Mouse (Mus musculus) liver, adult 2 months (tissue): ENCODE measurements at regions not wholly inside any gene's neighbourhood (a gene's known extent, or its start where the extent isn't known, plus 50 kb on each side); places are given as distances from the start of the nearest gene placed in this dataset.

Source experiments
- DNase-seq: peaks from one replicate; pipeline ENCODE4 v3.0.0-alpha.2; 2011; ENCODE audit warnings: low read depth, low spot score; ENCODE audit errors: extremely low read depth
- H3K27ac ChIP-seq: fragments of 200-500 bp; replicated peaks from 2 replicates; pipeline ENCODE4 v1.5.1; 2012; ENCODE audit warnings: low read depth, mild to moderate bottlenecking, control low read depth, inconsistent platforms, low read length; ENCODE audit not compliant: insufficient read depth
- H3K27me3 ChIP-seq: fragments of 200-500 bp; 2 replicates; pipeline ENCODE4 v1.6.1; 2012; ENCODE audit warnings: mild to moderate bottlenecking, moderate library complexity, low read length, inconsistent platforms; ENCODE audit not compliant: control insufficient read depth, insufficient read depth
- H3K36me3 ChIP-seq: fragments of 200-500 bp; 2 replicates; pipeline ENCODE4 v1.6.1; 2012; ENCODE audit warnings: low read length, inconsistent platforms; ENCODE audit not compliant: control insufficient read depth, insufficient read depth
- H3K4me1 ChIP-seq: fragments of 200-500 bp; 2 replicates; pipeline ENCODE4 v1.6.1; 2011; ENCODE audit warnings: low read length; ENCODE audit not compliant: control insufficient read depth, insufficient read depth
- H3K4me3 ChIP-seq: fragments of 200-500 bp; 2 replicates; pipeline ENCODE4 v1.5.1; 2011; ENCODE audit warnings: low read depth, mild to moderate bottlenecking, control low read depth, low read length, moderate library complexity; ENCODE audit not compliant: insufficient read depth
- H3K79me2 ChIP-seq: fragments of 200-500 bp; 2 replicates; pipeline ENCODE4 v1.6.1; 2012; ENCODE audit warnings: inconsistent platforms, mild to moderate bottlenecking, low read length, moderate library complexity; ENCODE audit not compliant: control insufficient read depth, insufficient read depth
- H3K9ac ChIP-seq: fragments of 200-500 bp; 2 replicates; pipeline ENCODE4 v1.6.1; 2012; ENCODE audit warnings: low read depth, mild to moderate bottlenecking, control low read depth, inconsistent platforms, low read length
- CTCF ChIP-seq: fragments of 200-500 bp; IDR thresholded peaks from 2 replicates; pipeline ENCODE4 v1.5.1; 2011; ENCODE audit warnings: low read depth, low read length, control low read depth
- POLR2A ChIP-seq: fragments of 200-500 bp; IDR thresholded peaks from 2 replicates; pipeline ENCODE4 v1.6.1; 2011; ENCODE audit warnings: low read length, control low read depth; ENCODE audit not compliant: insufficient read depth; ENCODE audit errors: extremely low read depth
- WGBS: fragments of 180-500 bp; shearing (Covaris S2); methylation state at CpG from one replicate; pipeline ENCODE4 v1.1.7; 2018; 5-methylcytosine and 5-hydroxymethylcytosine counted together

- Histone ChIP-seq H3K36me3 (no peaks in the 10 kb centered on the region), H3K4me1 (no peaks in the 10 kb centered on the region), H3K27me3 (no peaks in the 10 kb centered on the region), H3K9ac (no peak overlapping the region), H3K79me2 (no peaks in the 10 kb centered on the region), H3K4me3 (no peak overlapping the region), H3K27ac (no peak overlapping the region)
- TF ChIP-seq CTCF (no peak), POLR2A (no peak)
- no peak for DNase-seq
- WGBS: 82% methylated on average over 17 of the region's 17 CpGs
These were observed 262.7 kb upstream of the Gcfc2 start for GRCm38 (mm10) chr6:81660478-81661395.

- Histone ChIP-seq H3K9ac (no peak overlapping the region), H3K4me3 (no peak overlapping the region), H3K27ac (no peak overlapping the region), H3K36me3 (no peaks in the 10 kb centered on the region), H3K27me3 (no peaks in the 10 kb centered on the region), H3K79me2 (no peaks in the 10 kb centered on the region), H3K4me1 (no peaks in the 10 kb centered on the region)
- WGBS: 40% methylated on average over 1 of the region's 1 CpGs
- TF ChIP-seq POLR2A (no peak), CTCF (no peak)
- no peak for DNase-seq
These were observed 254.5 kb upstream of the Gcfc2 start for GRCm38 (mm10) chr6:81668944-81669343.

GRCm38 (mm10) chr6:81673316-81673715, 250.2 kb upstream of the Gcfc2 start:
- WGBS: 79% methylated on average over 2 of the region's 2 CpGs
- H3K4me1 ChIP-seq: no peaks in the 10 kb centered on the region
- no peaks in the 10 kb centered on the region for H3K27me3 ChIP-seq
- H3K4me3 ChIP-seq: no peak overlapping the region
- H3K36me3 ChIP-seq: no peaks in the 10 kb centered on the region
- DNase-seq: no peak
- H3K9ac ChIP-seq: no peak overlapping the region
- H3K79me2 ChIP-seq: no peaks in the 10 kb centered on the region
- TF ChIP-seq POLR2A (no peak), CTCF (no peak)
- H3K27ac ChIP-seq: no peak overlapping the region

GRCm38 (mm10) chr6:81697284-81697683, 226.2 kb upstream of the Gcfc2 start:
- no peak overlapping the region for H3K27ac ChIP-seq
- 83% methylated on average over 7 of the region's 7 CpGs for WGBS
- no peaks in the 10 kb centered on the region for H3K4me1 ChIP-seq
- DNase-seq: no peak
- no peaks in the 10 kb centered on the region for H3K27me3 ChIP-seq
- no peaks in the 10 kb centered on the region for H3K79me2 ChIP-seq
- no peaks in the 10 kb centered on the region for H3K36me3 ChIP-seq
- no peak for TF ChIP-seq CTCF
- no peak for TF ChIP-seq POLR2A
- no peak overlapping the region for H3K4me3 ChIP-seq
- no peak overlapping the region for H3K9ac ChIP-seq

- Histone ChIP-seq H3K27ac (no peak overlapping the region), H3K36me3 (no peaks in the 10 kb centered on the region), H3K9ac (no peak overlapping the region), H3K27me3 (no peaks in the 10 kb centered on the region), H3K4me3 (no peak overlapping the region), H3K4me1 (no peaks in the 10 kb centered on the region), H3K79me2 (no peaks in the 10 kb centered on the region)
- TF ChIP-seq CTCF: no peak
- DNase-seq: no peak
- WGBS: 77% methylated on average over 3 of the region's 3 CpGs
These were observed 225.3 kb upstream of the Gcfc2 start for GRCm38 (mm10) chr6:81698173-81698572.

- Histone ChIP-seq H3K4me1 (no peaks in the 10 kb centered on the region), H3K9ac (no peak overlapping the region), H3K27me3 (no peaks in the 10 kb centered on the region), H3K4me3 (no peak overlapping the region), H3K79me2 (no peaks in the 10 kb centered on the region), H3K36me3 (no peaks in the 10 kb centered on the region), H3K27ac (no peak overlapping the region)
- no peak for TF ChIP-seq CTCF
- TF ChIP-seq POLR2A: no peak
- DNase-seq: no peak
- 70% methylated on average over 3 of the region's 3 CpGs for WGBS
These were observed 208.6 kb upstream of the Gcfc2 start for GRCm38 (mm10) chr6:81714867-81715266.
